Mouse (Mus musculus) gastrocnemius, postnatal 14 days (tissue): ENCODE measurements around the gene Znhit2. TPM values are rescaled to one million over a fixed set of nuclear protein-coding genes. Genes with fewer than 3 reads are reported as not detected.

Experiments
- microRNA-seq, 2 experiments: library from miRNA; unstranded; fragments of <30 nt; microRNA quantifications; one replicate each; pipeline ENCODE4 v1.2.0; 2021
- total RNA-seq, 2 experiments: library from RNA; stranded (reverse); gene quantifications; 2 replicates each; pipeline ENCODE4 v1.2.3; 2021

The Znhit2 gene
- total RNA-seq, 2 experiments from 2014 or later: 9.2 to 9.9 TPM

Small RNAs within 50 kb of the gene (microRNA-seq; reads per million reads assigned to microRNA genes)
- 0.50 to 1.6 reads per million in 2 experiments for gene Mir6988

Other genes with a start within 250 kb of the Znhit2 start
- gene Frmd8, start 185.9 kb upstream of the Znhit2 start, total RNA-seq: 1 to 10 TPM; 7.1 to 7.7 TPM
- gene Slc25a45, start 183.4 kb upstream of the Znhit2 start, total RNA-seq: 1 to 10 TPM; 2.1 to 2.3 TPM
- under 1 TPM; 0.42 to 0.66 TPM for gene Tigd3, start 167.0 kb upstream of the Znhit2 start, total RNA-seq
- 10 to 100 TPM; 71.9 to 78.2 TPM for gene Dpf2, start 148.2 kb upstream of the Znhit2 start, total RNA-seq
- 10 to 100 TPM; 14.4 to 18.3 TPM for gene Cdc42ep2, start 136.4 kb upstream of the Znhit2 start, total RNA-seq
- 10 to 100 TPM; 10.9 to 13.2 TPM for gene Pola2, start 97.0 kb upstream of the Znhit2 start, total RNA-seq
- not detected for gene Slc22a20, start 75.0 kb upstream of the Znhit2 start, total RNA-seq
- 10 to 100 TPM; 77.0 to 81.1 TPM for gene Capn1, start 45.3 kb upstream of the Znhit2 start, total RNA-seq
- gene Syvn1, start 14.6 kb upstream of the Znhit2 start, total RNA-seq: 10 to 100 TPM; 13.5 to 15.9 TPM
- 10 to 100 TPM; 29.1 to 30.6 TPM for gene Mrpl49, start 3.4 kb upstream of the Znhit2 start, total RNA-seq
- 100 to 1,000 TPM; 481 to 546 TPM for gene Fau, start 3.3 kb upstream of the Znhit2 start, total RNA-seq
- 1 to 10 TPM; 3.7 to 4.5 TPM for gene Tm7sf2, start 7.2 kb downstream of the Znhit2 start, total RNA-seq
- 10 to 100 TPM; 20.4 to 24.0 TPM for gene Vps51, start 16.0 kb downstream of the Znhit2 start, total RNA-seq
- not detected for gene Tmem262, start 18.8 kb downstream of the Znhit2 start, total RNA-seq
- gene Gm28374, start 21.1 kb downstream of the Znhit2 start, total RNA-seq: not detected
- 10 to 100 TPM; 11.9 to 14.6 TPM for gene Zfpl1, start 23.8 kb downstream of the Znhit2 start, total RNA-seq
- gene Cdca5, start 23.8 kb downstream of the Znhit2 start, total RNA-seq: 1 to 10 TPM in 1 of 2 experiments, under 1 TPM in 1; 0.84 to 1.3 TPM
- gene AC131692.1, start 33.2 kb downstream of the Znhit2 start, total RNA-seq: not detected
- not detected for gene Naaladl1, start 44.6 kb downstream of the Znhit2 start, total RNA-seq
- gene Sac3d1, start 57.5 kb downstream of the Znhit2 start, total RNA-seq: 10 to 100 TPM in 1 of 2 experiments, 1 to 10 TPM in 1; 8.8 to 14.4 TPM
- gene Snx15, start 67.1 kb downstream of the Znhit2 start, total RNA-seq: 10 to 100 TPM in 1 of 2 experiments, 1 to 10 TPM in 1; 8.2 to 11.9 TPM
- gene Batf2, start 79.8 kb downstream of the Znhit2 start, total RNA-seq: under 1 TPM in 1 of 2 experiments, not detected in 1; 0.20 TPM
- 10 to 100 TPM; 53.4 to 55.4 TPM for gene Arl2, start 80.4 kb downstream of the Znhit2 start, total RNA-seq
- gene Majin, start 123.2 kb downstream of the Znhit2 start, total RNA-seq: not detected
- gene Gpha2, start 165.2 kb downstream of the Znhit2 start, total RNA-seq: not detected
- 10 to 100 TPM; 22.4 to 24.7 TPM for gene Ppp2r5b, start 174.7 kb downstream of the Znhit2 start, total RNA-seq
- 10 to 100 TPM; 12.7 to 14.6 TPM for gene Atg2a, start 180.5 kb downstream of the Znhit2 start, total RNA-seq
- gene Ehd1, start 215.5 kb downstream of the Znhit2 start, total RNA-seq: 10 to 100 TPM; 40.5 to 50.8 TPM
- gene Cdc42bpg, start 245.3 kb downstream of the Znhit2 start, total RNA-seq: 1 to 10 TPM; 3.4 to 3.9 TPM